Mouse (Mus musculus) hindbrain, embryonic 12.5 days (tissue): ENCODE measurements around the gene 1700012B07Rik. TPM values are rescaled to one million over a fixed set of nuclear protein-coding genes. Genes with fewer than 3 reads are reported as not detected.

Experiments used
- polyA plus RNA-seq: library from polyadenylated mRNA; unstranded; fragments of >200 nt; fragmentation: Nextera tagmentation; extraction: Ambion mirVana; gene quantifications from 2 replicates; pipeline ENCODE4 v1.2.1, GENCODE M21; 2016

1700012B07Rik gene
- polyA plus RNA-seq, 1 experiment from 2014 or later = not detected

Other genes starting within 250 kb of the 1700012B07Rik start
- 25.1 and 27.5 TPM in 2 replicates for gene Wipi1, start 216.1 kb downstream of the 1700012B07Rik start, polyA plus RNA-seq
- 450 and 504 TPM in 2 replicates for gene Prkar1a, start 178.6 kb downstream of the 1700012B07Rik start, polyA plus RNA-seq
- gene Fam20a, start 105.8 kb downstream of the 1700012B07Rik start, polyA plus RNA-seq = 2.7 and 4.8 TPM in 2 replicates
- gene Abca8b, start 167.8 kb upstream of the 1700012B07Rik start, polyA plus RNA-seq = 1.3 and 1.5 TPM in 2 replicates